Mouse (Mus musculus) ES-Bruce4 (cell line): ENCODE measurements at regions not wholly inside any gene's neighbourhood (a gene's known extent, or its start where the extent isn't known, plus 50 kb on each side); places are given as distances from the start of the nearest gene placed in this dataset.

Experiments used
- H3K27ac ChIP-seq: 2 replicates; pipeline ENCODE4 v1.5.1; 2012; ENCODE audit warnings: low read length, inconsistent platforms; ENCODE audit not compliant: insufficient read depth
- H3K27me3 ChIP-seq: 2 replicates; pipeline ENCODE4 v1.6.1; 2012; ENCODE audit warnings: mild to moderate bottlenecking, low read length, inconsistent platforms; ENCODE audit not compliant: control insufficient read depth, poor library complexity, insufficient read depth, severe bottlenecking
- H3K36me3 ChIP-seq: 2 replicates; pipeline ENCODE4 v1.6.1; 2012; ENCODE audit warnings: inconsistent platforms, mild to moderate bottlenecking, low read length, moderate library complexity; ENCODE audit not compliant: control insufficient read depth, poor library complexity, insufficient read depth, severe bottlenecking
- H3K4me1 ChIP-seq: one replicate; pipeline ENCODE4 v1.8.1; 2011; ENCODE audit warnings: low read length; ENCODE audit not compliant: control insufficient read depth, insufficient read depth
- H3K4me3 ChIP-seq: 2 replicates; pipeline ENCODE4 v1.5.1; 2011; ENCODE audit warnings: low read depth, mild to moderate bottlenecking, low read length
- H3K9ac ChIP-seq: 2 replicates; pipeline ENCODE4 v1.6.1; 2012; ENCODE audit warnings: low read depth, mild to moderate bottlenecking, inconsistent platforms; ENCODE audit not compliant: poor library complexity, severe bottlenecking
- H3K9me3 ChIP-seq: replicated peaks from 2 replicates; pipeline ENCODE4 v1.6.1; 2012; ENCODE audit warnings: mild to moderate bottlenecking, low read length, inconsistent platforms; ENCODE audit not compliant: control insufficient read depth, poor library complexity, insufficient read depth, severe bottlenecking
- CTCF ChIP-seq: IDR thresholded peaks from one replicate; pipeline ENCODE4 v1.8.1; 2011; ENCODE audit warnings: low read depth, low read length
- EP300 ChIP-seq: IDR thresholded peaks from 2 replicates; pipeline ENCODE4 v1.6.1; 2011; ENCODE audit warnings: low read depth, low read length; ENCODE audit not compliant: insufficient read depth
- POLR2A ChIP-seq: IDR thresholded peaks from one replicate; pipeline ENCODE4 v1.8.1; 2011; ENCODE audit warnings: low read length; ENCODE audit not compliant: insufficient read depth

- Histone ChIP-seq H3K27ac (no peak overlapping the region), H3K36me3 (no peaks in the 10 kb centered on the region), H3K9me3 (no peaks in the 10 kb centered on the region), H3K4me3 (no peak overlapping the region), H3K9ac (no peak overlapping the region), H3K4me1 (no peaks in the 10 kb centered on the region), H3K27me3 (no peaks in the 10 kb centered on the region; the same call in 1 of the 2 replicates)
- TF ChIP-seq EP300 (no peak), CTCF (no peak), POLR2A (no peak)
Observed at GRCm38 (mm10) chr17:51526881-51527280, 306.2 kb downstream of the Satb1 start.

- no peak overlapping the region for H3K9ac ChIP-seq
- H3K4me1 ChIP-seq: no peaks in the 10 kb centered on the region
- H3K36me3 ChIP-seq: no peaks in the 10 kb centered on the region
- H3K9me3 ChIP-seq: no peaks in the 10 kb centered on the region
- no peak overlapping the region for H3K27ac ChIP-seq
- TF ChIP-seq POLR2A: no peak
- TF ChIP-seq CTCF: no peak
- no peak for TF ChIP-seq EP300
- H3K27me3 ChIP-seq: no peaks in the 10 kb centered on the region
- no peak overlapping the region for H3K4me3 ChIP-seq
Observed at GRCm38 (mm10) chr17:51526464-51526863, 306.6 kb downstream of the Satb1 start.

DNA sequence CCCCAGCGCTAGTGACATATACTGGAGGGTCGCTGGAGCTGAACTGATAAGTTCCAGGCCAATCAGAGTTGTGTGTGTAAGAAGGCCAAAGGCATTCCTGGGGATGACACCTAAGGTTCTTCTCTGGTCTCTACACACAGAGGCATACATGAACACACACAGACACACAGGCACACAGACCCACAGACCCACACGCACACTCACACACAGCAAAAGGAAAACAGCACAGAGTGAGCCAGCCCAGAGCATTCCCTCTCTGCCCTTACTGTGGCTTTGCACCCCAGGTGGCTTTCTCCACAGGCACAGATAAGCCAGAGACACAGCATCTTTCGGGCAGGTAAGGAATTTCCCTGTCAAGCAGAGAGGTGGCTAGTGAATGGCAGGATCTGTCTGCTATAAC, 307.1 kb downstream of the Satb1 start:
- H3K9ac ChIP-seq: no peak overlapping the region
- no peaks in the 10 kb centered on the region for H3K27me3 ChIP-seq
- H3K9me3 ChIP-seq: no peaks in the 10 kb centered on the region
- no peaks in the 10 kb centered on the region for H3K36me3 ChIP-seq
- no peak for TF ChIP-seq EP300
- no peak for TF ChIP-seq POLR2A
- TF ChIP-seq CTCF: no peak
- H3K4me1 ChIP-seq: no peaks in the 10 kb centered on the region
- H3K4me3 ChIP-seq: no peak overlapping the region
- no peak overlapping the region for H3K27ac ChIP-seq

DNA sequence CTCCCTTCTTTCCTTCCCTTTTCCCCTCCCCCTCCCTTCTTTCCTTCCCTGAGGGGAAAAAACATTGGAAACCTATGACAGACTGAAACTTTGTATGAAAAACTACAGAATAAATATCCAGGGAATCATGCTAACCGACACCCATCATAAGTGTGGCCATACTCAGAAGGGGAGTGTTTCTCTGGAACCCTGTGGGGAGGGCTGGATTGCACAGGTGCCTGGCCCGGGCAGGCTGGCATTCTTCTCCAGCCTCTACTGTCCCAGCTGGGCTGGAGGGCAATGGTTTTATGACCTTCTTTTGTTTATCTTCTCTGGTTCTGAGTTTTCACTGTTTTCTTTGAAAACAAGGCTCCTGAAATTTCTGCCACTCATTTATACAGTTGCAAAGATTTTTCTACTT, 307.9 kb downstream of the Satb1 start:
- H3K36me3 ChIP-seq: no peaks in the 10 kb centered on the region
- no peak overlapping the region for H3K4me3 ChIP-seq
- TF ChIP-seq CTCF: no peak
- no peak for TF ChIP-seq POLR2A
- TF ChIP-seq EP300: no peak
- H3K27ac ChIP-seq: no peak overlapping the region
- no peaks in the 10 kb centered on the region for H3K9me3 ChIP-seq
- H3K4me1 ChIP-seq: no peaks in the 10 kb centered on the region
- H3K9ac ChIP-seq: no peak overlapping the region
- H3K27me3 ChIP-seq: no peaks in the 10 kb centered on the region

DNA sequence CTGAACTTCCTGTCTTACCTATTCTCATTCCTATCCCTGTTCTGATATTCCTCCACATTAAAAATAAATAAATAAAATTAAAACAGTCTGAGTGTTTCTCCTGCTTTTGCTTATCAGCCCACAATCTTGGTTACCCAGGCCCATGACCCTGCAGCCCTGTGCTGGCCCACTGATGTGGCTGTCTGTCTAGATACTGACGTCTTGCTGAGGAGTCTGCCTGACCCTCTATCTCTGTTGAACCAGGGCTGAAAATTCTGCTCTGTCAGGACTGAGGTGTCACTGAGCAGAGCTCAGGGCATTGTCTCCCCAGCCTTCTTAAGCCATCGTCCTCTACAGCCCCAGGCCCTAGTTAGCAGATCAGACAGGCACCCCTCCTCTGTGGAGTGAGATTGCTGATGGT, 321.2 kb downstream of the Satb1 start:
- Histone ChIP-seq H3K4me1 (no peaks in the 10 kb centered on the region), H3K9ac (no peak overlapping the region), H3K27ac (no peak overlapping the region), H3K27me3 (no peaks in the 10 kb centered on the region), H3K36me3 (no peaks in the 10 kb centered on the region), H3K9me3 (no peaks in the 10 kb centered on the region), H3K4me3 (no peak overlapping the region)
- TF ChIP-seq POLR2A (no peak), EP300 (no peak), CTCF (no peak)

DNA sequence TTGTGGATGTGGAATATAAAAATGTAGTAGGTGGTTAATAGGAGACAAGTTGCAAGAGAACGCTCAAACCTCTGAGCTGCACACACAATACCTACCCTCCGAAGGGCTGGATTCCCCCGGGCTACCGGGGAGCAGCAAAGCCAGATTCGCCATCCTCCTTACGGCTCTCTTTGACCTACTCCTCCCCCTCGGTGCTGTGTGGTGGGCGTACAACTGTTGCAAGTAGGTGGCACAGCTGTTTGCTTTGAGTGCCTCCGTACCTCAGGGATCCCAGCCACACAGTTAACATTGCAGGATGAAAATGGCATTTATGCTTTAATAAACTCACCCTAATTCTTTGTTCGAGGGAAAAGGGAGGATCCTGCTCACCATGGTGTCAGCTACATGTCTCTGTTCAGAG, 321.6 kb upstream of the Tbc1d5 start:
- H3K4me3 ChIP-seq: no peak overlapping the region
- no peaks in the 10 kb centered on the region for H3K36me3 ChIP-seq
- no peak for TF ChIP-seq EP300
- TF ChIP-seq CTCF: no peak
- TF ChIP-seq POLR2A: no peak
- no peaks in the 10 kb centered on the region for H3K4me1 ChIP-seq
- H3K27me3 ChIP-seq: no peaks in the 10 kb centered on the region
- no peak overlapping the region for H3K9ac ChIP-seq
- H3K27ac ChIP-seq: no peak overlapping the region
- no peaks in the 10 kb centered on the region for H3K9me3 ChIP-seq
